Mouse (Mus musculus): ENCODE data around the gene Arhgef26. TPM values are rescaled to one million over a fixed set of nuclear protein-coding genes. Genes with fewer than 3 reads are reported as not detected.
A peak's percentile ranks its signal among the peaks of the same experiment; 100 is the strongest.

Gene Arhgef26
- polyA plus RNA-seq, 1 experiment from 2014 or later = 5.9 TPM

DNA sequence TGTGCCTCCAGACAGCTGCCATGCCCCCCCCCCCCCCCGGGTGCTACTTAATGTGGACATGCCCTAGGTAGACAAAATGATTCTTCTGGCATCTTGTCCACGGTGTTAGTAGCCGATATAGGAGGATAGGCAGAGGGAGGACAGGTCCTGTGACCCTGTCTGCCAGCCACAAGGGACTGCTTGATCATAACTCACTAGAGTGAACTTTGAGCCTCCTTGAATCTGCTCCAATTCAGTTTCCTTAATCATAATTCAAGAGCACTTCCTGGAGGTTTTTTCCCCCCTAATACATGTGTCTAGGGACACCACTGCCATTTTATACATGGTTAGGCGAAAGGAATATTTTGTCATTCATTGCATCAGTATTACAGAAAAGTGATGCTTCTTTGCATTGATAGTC is 36.2 kb downstream of the Arhgef26 start:
- ATAC-seq (ENCODE audit: low FRiP score, low TSS enrichment) (no peak), DNase-seq (ENCODE audit: low spot score) (no peak)
- H3K4me3 ChIP-seq (ENCODE audit: low read depth, low read length) = no peak overlapping the region
- no peak overlapping the region for H3K27ac ChIP-seq (replicated peaks)
- WGBS = 84% methylated on average over 4 of the region's 4 CpGs
- H3K36me3 ChIP-seq (ENCODE audit: control insufficient read depth, insufficient read depth, low read length) = no peaks in the 10 kb centered on the region
- no peak for TF ChIP-seq EP300 (optimal IDR thresholded peaks at IDR 0.05)
- no peak for TF ChIP-seq CTCF (IDR thresholded peaks at IDR 0.05; ENCODE audit: low read depth)
- H3K9ac ChIP-seq (ENCODE audit: low read length) = no peak overlapping the region
- H3K4me2 ChIP-seq (replicated peaks; ENCODE audit: low read depth) = no peak overlapping the region
- no peaks in the 10 kb centered on the region for H3K9me3 ChIP-seq (ENCODE audit: control insufficient read depth, low read length)
- H3K27me3 ChIP-seq (ENCODE audit: control insufficient read depth, insufficient read depth, low read length) = no peaks in the 10 kb centered on the region
- H3K4me1 ChIP-seq (replicated peaks; ENCODE audit: control insufficient read depth, insufficient read depth) = no peaks in the 10 kb centered on the region; the same call in 1 of the 2 replicates

GRCm38 (mm10) chr3:62374831-62375230 is 36.7 kb downstream of the Arhgef26 start:
- ATAC-seq (ENCODE audit: low FRiP score, low TSS enrichment) = no peak

DNA sequence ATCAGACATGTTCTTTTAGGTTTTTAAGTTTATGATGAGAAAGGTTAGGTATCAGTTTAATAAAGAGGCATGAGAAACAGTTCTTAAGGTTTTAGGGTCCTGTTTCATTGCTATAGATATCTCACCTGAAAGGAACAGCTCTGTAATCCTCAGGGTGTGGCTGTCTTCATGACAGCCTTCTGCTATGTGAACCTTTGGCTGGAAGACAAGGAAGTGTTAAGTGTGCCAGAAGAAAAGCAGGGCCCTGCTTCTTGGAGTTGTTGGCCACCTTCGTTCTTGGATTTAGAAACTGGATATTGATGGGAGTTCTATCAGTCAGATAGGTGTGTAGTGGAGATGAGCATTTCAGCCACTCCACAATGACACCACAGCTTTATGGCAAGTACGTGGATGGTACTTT is 38.6 kb downstream of the Arhgef26 start:
- no peaks in the 10 kb centered on the region; the same call in 1 of the 2 replicates for H3K36me3 ChIP-seq (ENCODE audit: control insufficient read depth, insufficient read depth, low read length)
- DNase-seq (ENCODE audit: low spot score) = no peak
- H3K9ac ChIP-seq (ENCODE audit: low read length) = no peak overlapping the region
- H3K4me3 ChIP-seq (ENCODE audit: low read depth, low read length) = no peak overlapping the region
- no peaks in the 10 kb centered on the region; the same call in 1 of the 2 replicates for H3K4me1 ChIP-seq (replicated peaks; ENCODE audit: control insufficient read depth, insufficient read depth)
- 79% methylated on average over 2 of the region's 2 CpGs for WGBS
- no peak overlapping the region for H3K27ac ChIP-seq (replicated peaks)
- H3K27me3 ChIP-seq (ENCODE audit: control insufficient read depth, insufficient read depth, low read length) = no peaks in the 10 kb centered on the region
- no peak for ATAC-seq (ENCODE audit: low FRiP score, low TSS enrichment)
- H3K9me3 ChIP-seq (ENCODE audit: control insufficient read depth, low read length) = no peaks in the 10 kb centered on the region
- H3K4me2 ChIP-seq (replicated peaks; ENCODE audit: low read depth) = no peak overlapping the region
- TF ChIP-seq CTCF (IDR thresholded peaks at IDR 0.05; ENCODE audit: low read depth) (no peak), EP300 (optimal IDR thresholded peaks at IDR 0.05) (no peak)

More at GRCm38 (mm10) chr3:62374831-62375230, 36.7 kb downstream of the Arhgef26 start:
- DNase-seq (ENCODE audit: low spot score) = no peak
- H3K4me1 ChIP-seq (replicated peaks; ENCODE audit: control insufficient read depth, insufficient read depth) = no peaks in the 10 kb centered on the region; the same call in 1 of the 2 replicates
- no peaks in the 10 kb centered on the region for H3K9me3 ChIP-seq (ENCODE audit: control insufficient read depth, low read length)
- no peaks in the 10 kb centered on the region for H3K36me3 ChIP-seq (ENCODE audit: control insufficient read depth, insufficient read depth, low read length)
- no peak overlapping the region for H3K9ac ChIP-seq (ENCODE audit: low read length)
- TF ChIP-seq CTCF (IDR thresholded peaks at IDR 0.05; ENCODE audit: low read depth) (no peak), EP300 (optimal IDR thresholded peaks at IDR 0.05) (no peak)
- no peaks in the 10 kb centered on the region for H3K27me3 ChIP-seq (ENCODE audit: control insufficient read depth, insufficient read depth, low read length)
- 50% methylated on average over 6 of the region's 6 CpGs for WGBS
- no peak overlapping the region for H3K4me3 ChIP-seq (ENCODE audit: low read depth, low read length)
- H3K4me2 ChIP-seq (replicated peaks; ENCODE audit: low read depth) = no peak overlapping the region
- 0 out of 2 replicates have a peak overlapping the region, but pooled peaks have one; percentile 8 for H3K27ac ChIP-seq (replicated peaks)

GRCm38 (mm10) chr3:62379946-62380345 is 41.8 kb downstream of the Arhgef26 start:
- no peak overlapping the region for H3K4me3 ChIP-seq (ENCODE audit: low read depth, low read length)
- 31% methylated on average over 5 of the region's 5 CpGs for WGBS
- no peaks in the 10 kb centered on the region; the same call in 1 of the 2 replicates for H3K36me3 ChIP-seq (ENCODE audit: control insufficient read depth, insufficient read depth, low read length)
- ATAC-seq (ENCODE audit: low FRiP score, low TSS enrichment) (no peak), DNase-seq (ENCODE audit: low spot score) (no peak)
- no peak overlapping the region for H3K9ac ChIP-seq (ENCODE audit: low read length)
- H3K4me1 ChIP-seq (replicated peaks; ENCODE audit: control insufficient read depth, insufficient read depth) = no peaks in the 10 kb centered on the region; the same call in 1 of the 2 replicates
- TF ChIP-seq CTCF (IDR thresholded peaks at IDR 0.05; ENCODE audit: low read depth) (no peak), EP300 (optimal IDR thresholded peaks at IDR 0.05) (no peak)
- no peaks in the 10 kb centered on the region for H3K9me3 ChIP-seq (ENCODE audit: control insufficient read depth, low read length)
- no peaks in the 10 kb centered on the region for H3K27me3 ChIP-seq (ENCODE audit: control insufficient read depth, insufficient read depth, low read length)
- H3K4me2 ChIP-seq (replicated peaks; ENCODE audit: low read depth) = no peak overlapping the region
- H3K27ac ChIP-seq (replicated peaks) = no peak overlapping the region

DNA sequence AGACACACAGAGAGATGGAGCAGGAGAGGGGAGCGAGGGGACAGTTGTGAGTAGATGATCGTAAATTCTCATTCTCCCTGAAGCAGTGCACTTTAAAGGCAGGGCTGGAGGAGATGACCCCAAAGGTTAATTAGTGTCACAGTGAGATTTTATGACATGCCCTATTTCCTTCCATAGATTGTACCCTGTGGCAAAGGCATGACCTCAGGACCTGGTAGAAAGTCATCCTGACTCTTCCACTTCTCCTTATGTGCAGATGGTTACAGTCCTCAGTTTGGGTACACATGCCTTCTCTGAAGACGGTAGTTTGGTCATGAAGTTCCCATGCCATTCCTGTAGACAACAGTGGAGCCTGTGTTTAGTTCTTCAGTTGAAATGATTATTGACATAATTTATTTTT is 42.3 kb downstream of the Arhgef26 start:
- no peak overlapping the region for H3K4me3 ChIP-seq (ENCODE audit: low read depth, low read length)
- no peaks in the 10 kb centered on the region for H3K9me3 ChIP-seq (ENCODE audit: control insufficient read depth, low read length)
- no peaks in the 10 kb centered on the region for H3K27me3 ChIP-seq (ENCODE audit: control insufficient read depth, insufficient read depth, low read length)
- no peak overlapping the region for H3K9ac ChIP-seq (ENCODE audit: low read length)
- WGBS = 81% methylated on average over 3 of the region's 3 CpGs
- H3K4me1 ChIP-seq (replicated peaks; ENCODE audit: control insufficient read depth, insufficient read depth) = no peaks in the 10 kb centered on the region
- H3K4me2 ChIP-seq (replicated peaks; ENCODE audit: low read depth) = no peak overlapping the region
- TF ChIP-seq CTCF (IDR thresholded peaks at IDR 0.05; ENCODE audit: low read depth) (no peak), EP300 (optimal IDR thresholded peaks at IDR 0.05) (no peak)
- DNase-seq (ENCODE audit: low spot score) = no peak
- H3K36me3 ChIP-seq (ENCODE audit: control insufficient read depth, insufficient read depth, low read length) = no peaks in the 10 kb centered on the region; the same call in 1 of the 2 replicates
- no peak overlapping the region for H3K27ac ChIP-seq (replicated peaks)
- ATAC-seq (ENCODE audit: low FRiP score, low TSS enrichment) = no peak

GRCm38 (mm10) chr3:62382853-62383252 is 44.7 kb downstream of the Arhgef26 start:
- Histone ChIP-seq H3K27me3 (ENCODE audit: control insufficient read depth, insufficient read depth, low read length) (no peaks in the 10 kb centered on the region), H3K27ac (replicated peaks) (no peak overlapping the region), H3K4me3 (ENCODE audit: low read depth, low read length) (no peak overlapping the region), H3K36me3 (ENCODE audit: control insufficient read depth, insufficient read depth, low read length) (no peaks in the 10 kb centered on the region; the same call in 1 of the 2 replicates), H3K4me1 (replicated peaks; ENCODE audit: control insufficient read depth, insufficient read depth) (no peaks in the 10 kb centered on the region), H3K4me2 (replicated peaks; ENCODE audit: low read depth) (no peak overlapping the region), H3K9ac (ENCODE audit: low read length) (no peak overlapping the region), H3K9me3 (ENCODE audit: control insufficient read depth, low read length) (no peaks in the 10 kb centered on the region)
- TF ChIP-seq EP300 (optimal IDR thresholded peaks at IDR 0.05) (no peak), CTCF (IDR thresholded peaks at IDR 0.05; ENCODE audit: low read depth) (no peak)
- WGBS = 40% methylated on average over 1 of the region's 1 CpGs
- DNase-seq (ENCODE audit: low spot score) (no peak), ATAC-seq (ENCODE audit: low FRiP score, low TSS enrichment) (no peak)

Data from stomach, postnatal 0 days (tissue).